Mouse (Mus musculus) left cerebral cortex, adult 2 months (tissue): ENCODE results near the gene Rdh13. TPM values are rescaled to one million over a fixed set of nuclear protein-coding genes. Genes with fewer than 3 reads are reported as not detected.
"Not testable (repeated sequence)": the region's sequence is repeated elsewhere in the genome, so short reads cannot be mapped to it uniquely, and the experiment has no call there.

Experiments
- DNase-seq, 2 experiments: peaks; one replicate each; pipeline ENCODE4 v3.0.0; 2021 to 2022; ENCODE audit warnings: low spot score in 2 of 2, mixed read lengths in 1 of 2; ENCODE audit errors: extremely low spot score in 1 of 2
- H3K27ac ChIP-seq: fragments of 200-600 bp; 2 replicates; pipeline ENCODE4 v1.8.1; 2022
- H3K4me3 ChIP-seq: fragments of 200-600 bp; 2 replicates; pipeline ENCODE4 v1.8.1; 2022
- CTCF ChIP-seq: fragments of 200-600 bp; IDR thresholded peaks from 2 replicates; pipeline ENCODE4 v1.8.1; 2022; ENCODE audit warnings: antibody characterized with exemption, mild to moderate bottlenecking, moderate library complexity
- intact Hi-C: fragments of 180-260 bp; cut with DNase I; formaldehyde crosslinking; loops from one replicate; pipeline ENCODE4 v1.15.1; 2025
- microRNA-seq, 2 experiments: library from miRNA; unstranded; fragments of <30 nt; microRNA quantifications; one replicate each; pipeline ENCODE4 v1.2.0; 2021
- total RNA-seq, 2 experiments: library from RNA; stranded (reverse); gene quantifications; 2 replicates each; pipeline ENCODE4 v1.2.3; 2021

Rdh13 gene
- total RNA-seq, 2 experiments from 2014 or later: 25.1 to 29.3 TPM

GRCm38 (mm10) chr7:4431548-4431947, 13.9 kb downstream of the Rdh13 start:
- Histone ChIP-seq H3K4me3 (no peak overlapping the region), H3K27ac (no peak overlapping the region)
- peak; percentile 38 to 58 for DNase-seq
- intact Hi-C loops: loop anchor here (2.0 to 5.0 kb wide), 2 partner anchors 39 to 91 kb away; partner anchors contain the start of gene Tnni3
- peak; percentile 72 for TF ChIP-seq CTCF

GRCm38 (mm10) chr7:4430246-4430844, 15.1 kb downstream of the Rdh13 start:
- H3K4me3 ChIP-seq: no peak overlapping the region

GRCm38 (mm10) chr7:4427161-4427912, 18.1 kb downstream of the Rdh13 start:
- Histone ChIP-seq H3K4me3 (no peak overlapping the region), H3K27ac (no peak overlapping the region)
- TF ChIP-seq CTCF: no peak; the same call in none of the 2 replicates
- DNase-seq: peak; percentile 85 to 87
- intact Hi-C loops: loop anchor here (2.0 to 10.0 kb wide), 4 partner anchors 277 to 750 kb away; partner anchors contain the start of genes Leng8, Leng9 and Tmc4

More at GRCm38 (mm10) chr7:4430246-4430844, 15.1 kb downstream of the Rdh13 start:
- intact Hi-C loops: loop anchor here (2.0 to 5.0 kb wide), 2 partner anchors 40 to 92 kb away; partner anchors contain the start of gene Tnni3
- H3K27ac ChIP-seq: no peak overlapping the region
- DNase-seq: no peak
- TF ChIP-seq CTCF: no peak

- intact Hi-C loops: loop anchor here (10.0 kb wide), 2 partner anchors 285 to 395 kb away; partner anchors contain the start of gene Leng8
- no peak for TF ChIP-seq CTCF
These were observed 25.2 kb downstream of the Rdh13 start for GRCm38 (mm10) chr7:4420230-4420629.

GRCm38 (mm10) chr7:4419681-4420080, 25.8 kb downstream of the Rdh13 start:
- Histone ChIP-seq H3K27ac (no peak overlapping the region), H3K4me3 (no peak overlapping the region)
- intact Hi-C loops: loop anchor here (10.0 kb wide), 2 partner anchors 285 to 395 kb away; partner anchors contain the start of gene Leng8
- TF ChIP-seq CTCF: no peak
- no peak for DNase-seq

More at GRCm38 (mm10) chr7:4420230-4420629, 25.2 kb downstream of the Rdh13 start:
- Histone ChIP-seq H3K27ac (no peak overlapping the region), H3K4me3 (no peak overlapping the region)
- no peak for DNase-seq

GRCm38 (mm10) chr7:4412406-4412805, 33.0 kb downstream of the Rdh13 start:
- intact Hi-C loops, H3K27ac ChIP-seq, H3K4me3 ChIP-seq, DNase-seq: not testable (repeated sequence)

- Histone ChIP-seq H3K4me3 (no peak within 1 kb of the TSS), H3K27ac (no peak within 1 kb of the TSS)
- no peak for DNase-seq
- TF ChIP-seq CTCF: no peak
- intact Hi-C loops: no loop called here
These were observed 47.7 kb downstream of the Rdh13 start, which contains the start of gene Gp6 for GRCm38 (mm10) chr7:4397730-4398129. Gene Gp6 (minus strand): TSS chr7:4397744.

Small RNAs within 50 kb of the gene (microRNA-seq; reads per million reads assigned to microRNA genes)
- gene Gm24605 (0 reads per million in 2 experiments), gene Gm24752 (0 reads per million in 2 experiments), gene Gm25349 (0 reads per million in 2 experiments)

Other genes with a start within 250 kb of the Rdh13 start
- gene Lilra5, start 207.9 kb downstream of the Rdh13 start, total RNA-seq: not detected
- gene Ncr1, start 107.9 kb downstream of the Rdh13 start, total RNA-seq: not detected
- under 1 TPM in 1 of 2 experiments, not detected in 1; 0.05 TPM for gene Gp6, start 47.9 kb downstream of the Rdh13 start, total RNA-seq
- 1 to 10 TPM; 5.3 to 5.4 TPM for gene Eps8l1, start 15.0 kb upstream of the Rdh13 start, total RNA-seq
- gene Ppp1r12c, start 56.0 kb upstream of the Rdh13 start, total RNA-seq: 100 to 1,000 TPM; 173 to 177 TPM
- 1 to 10 TPM; 7.4 to 9.2 TPM for gene Tnnt1, start 70.7 kb upstream of the Rdh13 start, total RNA-seq
- under 1 TPM; 0.84 to 0.96 TPM for gene Tnni3, start 78.6 kb upstream of the Rdh13 start, total RNA-seq
- gene Dnaaf3, start 86.8 kb upstream of the Rdh13 start, total RNA-seq: under 1 TPM; 0.20 to 0.49 TPM
- 100 to 1,000 TPM; 270 to 272 TPM for gene Syt5, start 101.9 kb upstream of the Rdh13 start, total RNA-seq
- gene Ptprh, start 158.4 kb upstream of the Rdh13 start, total RNA-seq: under 1 TPM; 0.35 to 0.43 TPM
- gene Tmem86b, start 185.8 kb upstream of the Rdh13 start, total RNA-seq: 10 to 100 TPM; 15.4 to 20.8 TPM
- 100 to 1,000 TPM; 144 to 151 TPM for gene Ppp6r1, start 213.4 kb upstream of the Rdh13 start, total RNA-seq
- 100 to 1,000 TPM in 1 of 2 experiments, 10 to 100 TPM in 1; 99.9 to 102 TPM for gene Hspbp1, start 239.4 kb upstream of the Rdh13 start, total RNA-seq
- 100 to 1,000 TPM; 425 to 440 TPM for gene Brsk1, start 245.0 kb upstream of the Rdh13 start, total RNA-seq